Mouse (Mus musculus): Measurements from ENCODE around the gene Raf1.
A peak's percentile ranks its signal among the peaks of the same experiment; 100 is the strongest.

Gene Raf1

GRCm38 (mm10) chr6:115676452-115677128, at the start of gene Raf1:
Raf1 (minus strand) TSS chr6:115676635.
- DNase-seq = peak; percentile 97

GRCm38 (mm10) chr6:115722246-115722645, 45.8 kb upstream of the Raf1 start:
- no peak for DNase-seq

GRCm38 (mm10) chr6:115717715-115718558, 41.5 kb upstream of the Raf1 start:
- DNase-seq = no peak

DNA sequence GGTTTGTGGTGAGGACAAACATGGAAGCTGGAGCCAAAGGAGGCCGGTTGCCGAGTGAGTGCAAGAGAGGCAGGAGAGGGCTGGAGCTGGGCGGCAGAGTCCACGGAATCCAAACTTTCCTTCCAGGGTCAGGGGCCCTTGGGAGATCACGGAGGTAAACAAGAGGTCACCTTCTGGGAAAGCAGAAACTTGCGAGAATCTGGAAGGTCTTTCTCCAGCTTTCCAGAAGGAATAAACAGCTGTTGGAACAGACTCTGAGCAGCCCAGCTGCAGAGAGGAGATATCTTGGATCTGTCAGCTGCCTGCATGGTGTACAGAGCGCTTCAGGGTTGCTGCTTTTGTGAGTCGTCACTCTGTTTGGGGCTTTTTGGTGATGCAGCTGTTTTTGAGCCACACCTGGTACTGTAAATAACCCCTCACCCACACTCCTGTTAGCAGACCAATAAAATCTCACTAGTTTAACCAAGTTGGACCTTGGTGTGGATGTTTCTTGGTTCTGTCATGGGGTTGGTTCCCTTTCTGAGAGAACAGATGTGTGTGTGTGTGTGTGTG, 40.7 kb upstream of the Raf1 start:
- DNase-seq = no peak

GRCm38 (mm10) chr6:115711261-115711660, 34.8 kb upstream of the Raf1 start:
- DNase-seq = no peak

- DNase-seq = no peak
These were observed 26.5 kb upstream of the Raf1 start for GRCm38 (mm10) chr6:115702901-115703300.

- no peak for DNase-seq
These were observed 24.9 kb upstream of the Raf1 start for GRCm38 (mm10) chr6:115701302-115701701.

GRCm38 (mm10) chr6:115700778-115701177, 24.3 kb upstream of the Raf1 start:
- DNase-seq = no peak

- no peak for DNase-seq
These were observed 22.3 kb upstream of the Raf1 start for GRCm38 (mm10) chr6:115698699-115699098.

GRCm38 (mm10) chr6:115697739-115698558, 21.5 kb upstream of the Raf1 start:
- DNase-seq = no peak

- no peak for DNase-seq
These were observed 20.3 kb upstream of the Raf1 start for GRCm38 (mm10) chr6:115696707-115697215.

DNA sequence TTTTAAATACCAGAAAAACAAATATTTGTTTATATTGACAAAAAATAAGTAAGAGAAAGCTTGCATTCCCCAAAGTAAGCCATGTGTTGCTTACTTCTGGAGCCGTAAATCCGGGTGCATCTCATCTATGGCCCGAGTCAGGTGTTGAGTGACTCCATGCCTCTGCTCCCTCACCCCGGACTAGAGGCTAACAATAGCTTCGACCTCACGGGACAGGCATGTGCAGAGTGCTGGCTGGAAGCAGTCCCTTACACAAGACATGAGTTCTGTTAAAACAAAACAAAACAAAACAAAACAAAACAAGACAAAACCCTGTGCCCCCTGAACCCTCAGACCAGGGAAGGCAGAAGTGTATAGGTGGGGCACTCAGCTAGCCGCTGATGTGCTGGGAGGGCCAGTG, 18.7 kb upstream of the Raf1 start:
- no peak for DNase-seq

- DNase-seq = peak; percentile 25
These were observed 18.0 kb upstream of the Raf1 start for GRCm38 (mm10) chr6:115694441-115694842.

GRCm38 (mm10) chr6:115692963-115693730, 16.7 kb upstream of the Raf1 start:
- DNase-seq = no peak

DNA sequence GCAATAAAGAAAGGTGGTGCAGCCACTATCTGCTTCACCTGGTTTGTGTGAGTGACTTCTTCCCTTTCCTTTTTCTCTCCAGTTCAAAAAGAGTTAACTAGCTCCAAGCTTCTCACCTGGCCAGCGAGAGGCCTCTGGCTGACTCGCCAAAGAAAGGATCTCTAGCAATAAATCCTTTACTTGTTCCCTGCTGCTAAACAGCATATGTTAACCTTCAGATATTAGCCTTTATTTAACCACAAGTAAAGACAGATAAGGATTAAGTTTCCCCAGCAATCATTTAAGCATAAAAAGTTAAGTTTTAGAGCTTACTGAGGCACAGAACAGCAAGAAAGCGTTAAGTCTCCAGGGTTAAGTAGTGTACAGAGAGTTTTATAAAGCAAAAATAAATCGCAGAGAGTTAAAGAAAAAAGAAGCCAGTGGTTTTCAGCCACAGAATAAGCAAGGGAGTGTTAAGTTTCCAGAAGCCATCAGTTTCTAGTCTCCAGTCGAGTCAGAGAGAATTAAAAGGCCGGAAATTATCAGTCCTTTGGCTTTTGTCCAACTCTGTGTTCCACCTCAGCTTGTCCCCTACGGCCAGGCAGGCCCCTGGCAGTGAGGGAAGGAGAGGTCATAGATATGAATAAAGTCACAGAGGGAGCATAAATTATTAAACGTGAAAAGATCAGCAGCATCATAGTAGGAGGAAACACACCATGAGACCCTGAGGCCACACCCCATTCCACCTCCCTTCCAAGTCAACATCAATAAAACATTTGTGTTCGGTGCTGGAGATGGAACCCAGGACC, 15.9 kb upstream of the Raf1 start:
- DNase-seq = no peak

GRCm38 (mm10) chr6:115690105-115690504, 13.7 kb upstream of the Raf1 start:
- no peak for DNase-seq

DNA sequence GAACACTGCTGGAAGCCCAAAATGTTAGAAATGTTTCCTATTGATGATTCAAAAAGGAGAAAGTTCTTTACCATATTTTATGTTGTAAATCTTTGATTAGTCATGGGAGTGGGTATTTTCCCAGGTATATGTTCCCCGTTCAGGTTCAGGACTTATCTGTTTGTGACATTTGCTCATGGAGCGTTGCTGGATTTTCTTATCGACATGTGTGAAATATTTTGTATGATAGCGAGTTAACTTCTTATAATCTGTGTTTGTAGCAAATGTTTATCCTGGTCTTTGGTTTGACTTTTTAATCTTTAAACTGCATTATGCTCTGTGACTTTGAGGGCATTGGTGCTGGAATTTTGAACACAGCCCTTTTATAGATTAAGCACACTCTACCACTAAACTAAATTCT, 12.2 kb upstream of the Raf1 start:
- DNase-seq = no peak

DNA sequence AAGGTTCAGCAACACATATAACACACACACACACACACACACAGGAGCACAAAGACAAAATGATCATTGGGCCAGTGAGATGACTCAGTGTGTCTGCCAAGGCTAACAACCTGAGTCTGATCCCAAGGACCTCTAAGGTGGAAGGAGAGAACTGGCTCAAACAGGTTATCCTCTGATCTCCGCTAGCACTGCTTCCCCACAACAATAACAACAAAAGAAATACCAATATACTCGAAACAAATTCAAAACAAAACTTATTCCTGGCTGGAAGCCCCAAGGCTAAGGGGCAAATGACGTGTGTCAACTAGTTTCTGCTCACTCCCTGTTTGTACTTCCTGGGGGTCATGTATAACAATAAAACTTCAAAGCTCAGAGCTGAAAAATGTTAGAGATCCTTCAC, 11.3 kb upstream of the Raf1 start:
- no peak for DNase-seq

- DNase-seq = no peak
These were observed 8.6 kb upstream of the Raf1 start for GRCm38 (mm10) chr6:115684851-115685646.

GRCm38 (mm10) chr6:115684271-115684670, 7.8 kb upstream of the Raf1 start:
- no peak for DNase-seq
